Mouse (Mus musculus) C2C12 (cell line): Measurements from ENCODE around the gene Endog.

ENCODE experiments used
- CEBPB ChIP-seq: IDR thresholded peaks from one replicate; pipeline ENCODE4 v1.6.1; 2011; ENCODE audit warnings: low read depth, mild to moderate bottlenecking, control low read depth, moderate library complexity
- CTCF ChIP-seq: IDR thresholded peaks from one replicate; pipeline ENCODE4 v1.5.1; 2011; ENCODE audit not compliant: control insufficient read depth, insufficient read depth, insufficient read length
- FOSL1 ChIP-seq: IDR thresholded peaks from one replicate; pipeline ENCODE4 v1.8.0; 2011; ENCODE audit warnings: mild to moderate bottlenecking, low read length; ENCODE audit not compliant: poor library complexity, insufficient read depth, severe bottlenecking
- MAX ChIP-seq: IDR thresholded peaks from one replicate; pipeline ENCODE4 v1.6.1; 2011; ENCODE audit warnings: mild to moderate bottlenecking, control low read depth
- MYOD1 ChIP-seq: IDR thresholded peaks from one replicate; pipeline ENCODE4 v1.6.1; 2011; ENCODE audit warnings: low read depth; ENCODE audit not compliant: control insufficient read depth, insufficient read length
- MYOG ChIP-seq: IDR thresholded peaks from one replicate; pipeline ENCODE4 v1.6.1; 2011; ENCODE audit not compliant: control insufficient read depth, insufficient read length; ENCODE audit errors: extremely low read depth
- USF1 ChIP-seq: IDR thresholded peaks from one replicate; pipeline ENCODE4 v1.6.1; 2011; ENCODE audit warnings: low read depth, mild to moderate bottlenecking, control low read depth, moderate library complexity

- TF ChIP-seq CTCF (no peak), MAX (no peak), MYOG (no peak), CEBPB (no peak), USF1 (no peak), FOSL1 (no peak), MYOD1 (no peak)
Measured at GRCm38 (mm10) chr2:30207886-30208285, 36.6 kb downstream of the Endog start.
